Mouse (Mus musculus): Measurements from ENCODE around the gene Pkm. TPM values are rescaled to one million over a fixed set of nuclear protein-coding genes. Genes with fewer than 3 reads are reported as not detected.

The Pkm gene
- polyA plus RNA-seq, 2 experiments: 108 to 131 TPM

GRCm38 (mm10) chr9:59696381-59696780 lies 40.2 kb downstream of the Pkm start:
- DNase-seq (ENCODE audit: low read depth in 3 of 3, low spot score in 3 of 3) (no peak), ATAC-seq (ENCODE audit: insufficient read depth) (no peak)
- no peaks in the 10 kb centered on the region for H3K4me1 ChIP-seq (replicated peaks; ENCODE audit: control insufficient read depth in 2 of 2, insufficient read depth in 2 of 2, low read length in 1 of 2)
- H3K36me3 ChIP-seq (replicated peaks; ENCODE audit: control insufficient read depth, insufficient read depth, low read depth): no peaks in the 10 kb centered on the region
- H3K9ac ChIP-seq (replicated peaks): no peak overlapping the region
- no peaks in the 10 kb centered on the region for H3K9me3 ChIP-seq (ENCODE audit: control insufficient read depth, low read length)
- no peak overlapping the region for H3K27ac ChIP-seq
- no peak overlapping the region for H3K4me3 ChIP-seq (ENCODE audit: insufficient read depth in 1 of 2, low read depth in 2 of 2, low read length in 2 of 2)
- WGBS (ENCODE audit: insufficient replicate concordance): 45% methylated on average over 3 of the region's 3 CpGs
- H3K4me2 ChIP-seq (ENCODE audit: low read depth): no peak overlapping the region
- no peak for TF ChIP-seq EP300 (IDR thresholded peaks at IDR 0.05; ENCODE audit: low read depth)
- H3K27me3 ChIP-seq (ENCODE audit: control insufficient read depth, insufficient read depth, low read length): no peaks in the 10 kb centered on the region

GRCm38 (mm10) chr9:59701094-59701493 lies 44.9 kb downstream of the Pkm start:
- Histone ChIP-seq H3K27me3 (ENCODE audit: control insufficient read depth, insufficient read depth, low read length) (no peaks in the 10 kb centered on the region), H3K9ac (replicated peaks) (no peak overlapping the region), H3K4me1 (replicated peaks; ENCODE audit: control insufficient read depth in 2 of 2, insufficient read depth in 2 of 2, low read length in 1 of 2) (no peaks in the 10 kb centered on the region), H3K36me3 (replicated peaks; ENCODE audit: control insufficient read depth, insufficient read depth, low read depth) (no peaks in the 10 kb centered on the region), H3K4me2 (ENCODE audit: low read depth) (no peak overlapping the region), H3K9me3 (ENCODE audit: control insufficient read depth, low read length) (no peaks in the 10 kb centered on the region), H3K4me3 (ENCODE audit: insufficient read depth in 1 of 2, low read depth in 2 of 2, low read length in 2 of 2) (no peak overlapping the region), H3K27ac (no peak overlapping the region)
- ATAC-seq (ENCODE audit: insufficient read depth) (no peak), DNase-seq (ENCODE audit: low read depth in 3 of 3, low spot score in 3 of 3) (no peak)
- WGBS (ENCODE audit: insufficient replicate concordance): 73% methylated on average over 7 of the region's 7 CpGs
- TF ChIP-seq CTCF (IDR thresholded peaks at IDR 0.05; ENCODE audit: low read depth) (no peak), EP300 (IDR thresholded peaks at IDR 0.05; ENCODE audit: low read depth) (no peak)

GRCm38 (mm10) chr9:59703099-59703498 lies 46.9 kb downstream of the Pkm start:
- Histone ChIP-seq H3K4me2 (ENCODE audit: low read depth) (no peak overlapping the region), H3K4me1 (replicated peaks; ENCODE audit: control insufficient read depth in 2 of 2, insufficient read depth in 2 of 2, low read length in 1 of 2) (no peaks in the 10 kb centered on the region), H3K9me3 (ENCODE audit: control insufficient read depth, low read length) (no peaks in the 10 kb centered on the region), H3K9ac (replicated peaks) (no peak overlapping the region), H3K27me3 (ENCODE audit: control insufficient read depth, insufficient read depth, low read length) (no peaks in the 10 kb centered on the region), H3K4me3 (ENCODE audit: insufficient read depth in 1 of 2, low read depth in 2 of 2, low read length in 2 of 2) (no peak overlapping the region), H3K27ac (no peak overlapping the region), H3K36me3 (replicated peaks; ENCODE audit: control insufficient read depth, insufficient read depth, low read depth) (no peaks in the 10 kb centered on the region)
- no peak for TF ChIP-seq CTCF (IDR thresholded peaks at IDR 0.05; ENCODE audit: low read depth)
- TF ChIP-seq EP300 (IDR thresholded peaks at IDR 0.05; ENCODE audit: low read depth): no peak
- DNase-seq (ENCODE audit: low read depth in 3 of 3, low spot score in 3 of 3) (no peak), ATAC-seq (ENCODE audit: insufficient read depth) (no peak)
- WGBS (ENCODE audit: insufficient replicate concordance): 56% methylated on average over 6 of the region's 6 CpGs

GRCm38 (mm10) chr9:59706850-59707825 lies 51.0 kb downstream of the Pkm start:
- Histone ChIP-seq H3K27me3 (ENCODE audit: control insufficient read depth, insufficient read depth, low read length) (no peaks in the 10 kb centered on the region), H3K4me2 (ENCODE audit: low read depth) (no peak overlapping the region), H3K4me3 (ENCODE audit: insufficient read depth in 1 of 2, low read depth in 2 of 2, low read length in 2 of 2) (no peak overlapping the region), H3K27ac (no peak overlapping the region), H3K9me3 (ENCODE audit: control insufficient read depth, low read length) (no peaks in the 10 kb centered on the region), H3K4me1 (replicated peaks; ENCODE audit: control insufficient read depth in 2 of 2, insufficient read depth in 2 of 2, low read length in 1 of 2) (no peaks in the 10 kb centered on the region), H3K36me3 (replicated peaks; ENCODE audit: control insufficient read depth, insufficient read depth, low read depth) (no peaks in the 10 kb centered on the region), H3K9ac (replicated peaks) (no peak overlapping the region)
- WGBS (ENCODE audit: insufficient replicate concordance): 33% methylated on average over 10 of the region's 10 CpGs
- TF ChIP-seq CTCF (IDR thresholded peaks at IDR 0.05; ENCODE audit: low read depth) (no peak), EP300 (IDR thresholded peaks at IDR 0.05; ENCODE audit: low read depth) (no peak)
- DNase-seq (ENCODE audit: low read depth in 3 of 3, low spot score in 3 of 3) (no peak), ATAC-seq (ENCODE audit: insufficient read depth) (no peak)

- Histone ChIP-seq H3K9ac (replicated peaks) (no peak overlapping the region), H3K36me3 (replicated peaks; ENCODE audit: control insufficient read depth, insufficient read depth, low read depth) (no peaks in the 10 kb centered on the region), H3K27me3 (ENCODE audit: control insufficient read depth, insufficient read depth, low read length) (no peaks in the 10 kb centered on the region), H3K4me3 (ENCODE audit: insufficient read depth in 1 of 2, low read depth in 2 of 2, low read length in 2 of 2) (no peak overlapping the region), H3K4me1 (replicated peaks; ENCODE audit: control insufficient read depth in 2 of 2, insufficient read depth in 2 of 2, low read length in 1 of 2) (no peaks in the 10 kb centered on the region), H3K4me2 (ENCODE audit: low read depth) (no peak overlapping the region), H3K27ac (no peak overlapping the region), H3K9me3 (ENCODE audit: control insufficient read depth, low read length) (no peaks in the 10 kb centered on the region)
- TF ChIP-seq CTCF (IDR thresholded peaks at IDR 0.05; ENCODE audit: low read depth): no peak
- ATAC-seq (ENCODE audit: insufficient read depth): no peak
- no peak for DNase-seq (ENCODE audit: low read depth in 3 of 3, low spot score in 3 of 3)
- 55% methylated on average over 3 of the region's 3 CpGs for WGBS (ENCODE audit: insufficient replicate concordance)
Measured at GRCm38 (mm10) chr9:59709225-59709624, 53.1 kb downstream of the Pkm start.
